Mouse (Mus musculus) layer of hippocampus, adult 11-12 months (tissue): ENCODE results near the gene Ftsj3.
A peak's percentile ranks its signal among the peaks of the same experiment; 100 is the strongest.
"Not testable (repeated sequence)": the region's sequence is repeated elsewhere in the genome, so short reads cannot be mapped to it uniquely, and the experiment has no call there.

Experiments
- DNase-seq: peaks from one replicate; pipeline ENCODE4 v3.0.0; 2022; ENCODE audit warnings: low spot score

Gene Ftsj3

DNA sequence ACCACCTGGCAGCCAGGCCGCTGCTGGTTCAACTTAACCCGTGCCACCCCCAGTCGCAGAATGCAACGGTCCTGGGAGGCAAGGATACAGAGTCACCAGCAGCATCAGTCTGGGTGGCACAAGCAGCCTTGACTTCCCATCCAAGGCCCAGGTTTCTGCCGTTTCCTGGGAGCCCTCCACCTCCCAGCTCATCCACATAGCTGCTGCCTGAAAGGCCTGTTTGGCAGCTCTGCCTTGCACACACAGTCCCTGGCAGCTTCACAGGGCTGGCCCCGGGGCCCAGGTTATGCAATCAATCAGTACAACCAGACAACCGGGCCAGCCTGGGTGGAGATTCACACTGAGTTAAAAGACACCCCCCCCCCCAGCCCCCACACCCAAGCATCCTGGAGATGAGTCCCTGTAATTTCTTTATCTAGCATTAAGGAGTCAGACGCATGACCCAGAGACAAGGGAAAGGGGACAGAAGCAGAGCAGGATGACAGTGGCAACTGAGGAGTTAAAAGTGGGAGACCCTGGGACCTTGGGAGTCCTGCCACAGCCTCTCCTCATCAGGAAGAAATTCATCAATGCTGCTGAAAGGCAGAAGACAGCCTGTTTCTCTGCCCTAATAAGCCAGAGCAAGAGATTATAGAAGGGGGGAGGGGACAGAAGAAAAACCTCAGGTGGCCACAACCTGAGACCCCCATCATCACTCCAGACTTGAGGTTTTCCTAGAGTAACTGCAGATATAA lies 12.6 kb upstream of the Ftsj3 start:
- peak; percentile 77 for DNase-seq

DNA sequence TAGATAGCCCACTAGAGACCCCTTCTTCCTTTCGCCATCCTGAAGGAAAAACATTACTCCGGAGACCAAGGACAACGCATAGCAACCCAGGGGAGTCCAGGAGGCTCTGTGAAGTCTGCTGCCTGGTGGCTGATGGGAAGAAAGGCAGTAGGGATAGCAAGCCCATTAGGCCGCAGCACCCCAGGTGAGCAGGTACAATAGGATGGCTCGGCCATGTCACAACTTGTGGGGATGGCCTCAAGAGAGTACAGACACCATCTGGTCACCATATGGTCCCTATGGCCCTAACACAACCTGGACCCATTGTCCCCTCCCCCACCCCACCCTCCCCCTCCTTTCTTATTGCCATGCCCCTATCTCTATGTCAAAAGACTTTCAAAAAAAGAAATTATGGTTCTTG lies 12.0 kb upstream of the Ftsj3 start:
- DNase-seq = no peak

DNA sequence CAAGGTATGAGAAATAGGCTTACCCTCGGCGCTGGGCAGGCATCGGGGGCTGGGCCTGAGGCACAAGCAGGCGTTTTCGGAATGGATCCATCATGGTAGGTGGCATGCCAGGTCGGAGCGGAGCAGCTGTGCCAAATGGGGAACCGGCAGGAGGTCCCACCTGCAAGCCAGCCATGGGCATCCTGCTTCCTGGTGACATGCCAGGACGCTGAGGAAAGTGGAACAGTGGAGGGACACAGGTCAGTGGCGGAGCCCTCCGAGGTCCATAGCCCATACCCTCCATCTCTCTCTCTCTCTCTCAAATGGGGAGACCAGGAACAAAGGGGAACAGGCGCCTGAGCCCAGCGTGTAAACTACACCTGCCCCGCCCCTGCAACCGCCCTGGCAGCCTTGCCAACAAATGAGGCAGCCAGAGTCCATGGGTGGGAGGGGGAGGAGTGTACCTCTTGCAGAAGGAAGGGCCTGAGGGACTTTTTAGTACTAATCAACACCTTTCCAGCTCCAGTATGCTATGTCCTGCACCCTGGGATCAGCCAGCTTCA lies 11.5 kb upstream of the Ftsj3 start:
- no peak for DNase-seq

- DNase-seq = no peak
Observed at GRCm38 (mm10) chr11:106266431-106266830, 10.6 kb upstream of the Ftsj3 start.

GRCm38 (mm10) chr11:106265570-106265969 lies 9.7 kb upstream of the Ftsj3 start:
- no peak for DNase-seq

DNA sequence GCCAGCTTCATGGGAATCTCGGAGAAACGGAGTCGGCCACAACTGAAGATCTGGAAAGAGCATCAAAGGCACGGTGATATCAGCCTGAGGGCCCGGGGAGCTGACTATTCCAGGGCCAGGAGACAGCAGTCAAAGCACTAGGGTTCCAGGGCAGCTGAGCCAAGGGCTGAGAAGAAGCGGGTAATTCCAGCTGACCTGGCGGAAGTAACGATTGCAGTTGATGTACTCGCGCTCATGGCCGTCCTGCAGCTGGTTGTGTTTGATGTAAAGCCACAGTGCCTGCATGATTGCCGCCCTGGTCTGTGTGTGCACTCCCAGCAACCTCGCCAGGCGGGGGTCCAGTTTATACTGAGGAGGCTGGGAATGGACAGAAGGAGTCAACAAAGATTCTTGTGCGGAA lies 9.1 kb upstream of the Ftsj3 start:
- no peak for DNase-seq

- no peak for DNase-seq
Observed at GRCm38 (mm10) chr11:106263963-106264362, 8.1 kb upstream of the Ftsj3 start.

- no peak for DNase-seq
Observed at GRCm38 (mm10) chr11:106260826-106261450, 5.1 kb upstream of the Ftsj3 start.

GRCm38 (mm10) chr11:106256775-106257174 lies 896 bp upstream of the Ftsj3 start:
- peak; percentile 25 for DNase-seq

GRCm38 (mm10) chr11:106255174-106255573 lies 705 bp downstream of the Ftsj3 start:
- peak; percentile 10 for DNase-seq

DNA sequence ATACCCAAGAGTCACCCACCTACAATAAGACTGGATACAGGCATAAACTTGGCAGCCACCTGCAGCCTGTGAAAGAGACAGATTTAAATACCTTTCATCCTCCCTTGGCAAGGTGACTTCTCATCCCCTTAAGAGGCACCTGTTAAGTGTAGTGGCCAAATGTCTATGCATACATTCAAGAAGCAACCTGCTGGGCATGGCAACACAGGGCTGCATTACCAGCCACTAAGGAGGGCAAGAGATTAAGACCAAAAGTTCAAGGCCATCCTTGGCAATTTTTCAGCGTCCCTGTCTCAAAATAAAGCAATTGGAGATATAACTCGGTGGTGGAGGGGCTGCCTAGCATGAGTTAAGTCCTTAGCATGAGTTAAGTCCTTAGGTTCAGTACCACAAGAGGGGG lies 1.1 kb downstream of the Ftsj3 start:
- DNase-seq = peak; percentile 5

GRCm38 (mm10) chr11:106249326-106249725 lies 6.6 kb downstream of the Ftsj3 start:
- peak; percentile 2 for DNase-seq

GRCm38 (mm10) chr11:106246834-106247233 lies 9.0 kb downstream of the Ftsj3 start:
- DNase-seq = no peak

DNA sequence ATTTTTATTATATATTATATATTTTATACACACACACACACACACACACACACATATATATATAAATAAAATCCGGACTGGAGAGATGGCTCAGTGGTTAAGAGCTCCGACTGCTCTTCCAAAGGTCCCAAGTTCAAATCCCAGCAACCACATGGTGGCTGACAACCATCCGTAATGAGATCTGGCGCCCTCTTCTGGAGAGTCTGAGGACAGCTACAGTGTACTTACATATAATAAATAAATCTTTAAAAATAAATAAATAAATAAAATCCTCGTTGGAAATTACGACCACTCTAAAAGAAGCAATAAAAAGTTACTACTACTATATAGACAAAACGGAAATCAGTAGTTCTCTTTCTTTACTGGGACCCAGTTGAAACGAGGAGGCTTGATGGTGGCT lies 21.9 kb downstream of the Ftsj3 start:
- not testable (repeated sequence) for DNase-seq

DNA sequence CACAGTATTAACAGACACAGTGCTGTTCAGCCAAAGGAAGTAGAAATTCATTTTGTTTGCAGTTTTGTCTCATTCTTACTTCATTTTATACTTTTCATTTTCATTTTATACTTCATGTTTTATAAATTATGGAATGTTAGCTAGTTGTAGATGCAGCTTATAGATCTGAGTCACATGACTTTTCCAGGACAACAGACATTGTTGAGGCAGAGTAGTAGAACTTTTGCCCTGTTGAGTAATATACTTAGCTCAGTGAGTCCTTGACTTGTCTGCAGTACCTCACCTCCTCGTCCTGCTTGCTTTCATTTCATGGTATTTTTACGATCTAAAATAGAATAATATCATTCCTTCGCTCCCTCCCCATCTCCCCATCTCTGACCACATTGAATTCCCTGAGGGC lies 35.3 kb downstream of the Ftsj3 start:
- no peak for DNase-seq

- peak; percentile 93 for DNase-seq
Observed at GRCm38 (mm10) chr11:106216730-106217490, 39.0 kb downstream of the Ftsj3 start, which contains the start of gene Ddx42. Gene Ddx42, plus strand, starts transcription at chr11:106216926.

DNA sequence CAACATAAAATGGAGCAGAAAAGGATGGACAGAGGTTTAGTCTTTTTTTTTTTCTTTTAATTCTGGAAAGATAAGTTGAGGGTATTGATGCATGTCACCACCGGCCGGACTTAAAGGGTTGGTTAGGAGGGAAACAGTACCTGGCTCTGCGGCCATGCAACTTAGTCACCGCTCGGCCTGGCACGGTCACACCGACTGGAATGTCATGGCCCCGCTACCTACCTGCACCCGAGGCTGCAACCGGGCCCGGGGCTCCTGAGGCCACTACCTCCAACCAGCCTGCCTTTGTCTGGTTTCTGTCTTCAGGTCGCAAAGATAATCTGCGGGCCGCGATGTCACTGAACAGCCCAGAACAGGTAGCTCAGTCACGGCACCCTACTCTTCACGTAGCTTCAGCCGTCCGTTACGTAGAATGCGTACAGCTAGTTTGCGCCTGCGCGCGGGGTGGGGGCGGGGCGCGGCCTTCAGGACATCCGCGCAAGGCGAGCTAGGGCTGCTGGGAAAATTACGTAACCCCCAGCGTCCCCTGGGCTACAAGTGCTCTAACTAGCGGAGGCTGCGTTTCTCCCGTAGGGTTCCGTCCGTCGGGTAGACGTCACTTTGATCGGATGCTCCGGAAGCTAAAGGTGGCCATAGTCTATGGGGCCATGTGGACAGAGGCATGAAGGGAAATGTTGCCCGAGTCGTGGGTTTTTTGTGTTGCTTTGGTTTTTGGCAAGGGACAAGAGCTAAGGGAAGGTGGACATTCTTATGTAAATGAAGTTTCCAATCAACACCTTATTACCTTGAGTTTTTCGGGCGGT lies 39.8 kb downstream of the Ftsj3 start, which contains the start of gene Ccdc47:
TSS of gene Ccdc47 (minus strand) at position 418 of the 803 bp plus-strand sequence.
- DNase-seq = peak; percentile 97

- DNase-seq = no peak
Observed at GRCm38 (mm10) chr11:106215450-106215859, 40.4 kb downstream of the Ftsj3 start.

- no peak for DNase-seq
Observed at GRCm38 (mm10) chr11:106214856-106215255, 41.0 kb downstream of the Ftsj3 start.

DNA sequence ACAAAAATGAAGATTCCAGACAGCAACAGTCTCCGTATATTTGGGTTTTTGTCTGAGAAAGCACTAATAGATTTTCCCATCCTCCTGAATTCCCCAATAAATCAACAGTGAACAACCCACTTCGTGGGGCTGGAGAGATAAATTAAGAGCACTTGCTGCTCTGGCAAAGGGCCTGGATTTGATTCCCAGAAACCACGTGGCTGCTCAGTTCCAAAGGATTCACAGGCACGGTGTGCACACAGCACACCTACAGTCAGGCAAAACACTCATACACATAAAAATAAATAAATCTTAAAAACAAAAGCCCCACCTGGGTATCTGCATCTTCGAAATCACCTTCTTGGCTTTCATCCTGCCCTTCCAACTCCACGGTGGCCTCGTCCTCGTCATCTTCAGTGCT lies 43.1 kb downstream of the Ftsj3 start:
- no peak for DNase-seq

DNA sequence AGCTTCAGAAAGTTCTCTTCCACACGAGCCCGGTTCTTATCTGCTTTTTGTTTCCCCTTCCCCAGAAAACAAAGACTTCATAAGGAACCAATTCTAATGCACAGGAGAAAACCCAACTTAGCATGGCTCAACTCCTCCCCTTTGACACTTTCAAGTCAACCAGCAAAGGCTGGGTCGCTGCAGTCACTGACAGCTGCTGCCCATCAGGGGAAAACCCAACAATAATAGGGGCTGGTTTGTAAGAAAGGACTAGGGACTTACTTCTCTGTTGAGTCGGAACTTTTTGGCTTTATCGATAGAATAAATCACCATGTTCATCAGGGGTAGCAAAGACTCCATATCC lies 53.8 kb downstream of the Ftsj3 start, which contains the start of gene Strada:
TSS of gene Strada (minus strand) at position 46 of the 343 bp plus-strand sequence.
- DNase-seq = no peak
